Mouse (Mus musculus) left cerebral cortex, postnatal 4 days (tissue): ENCODE measurements around the gene Txn1. TPM values are rescaled to one million over a fixed set of nuclear protein-coding genes. Genes with fewer than 3 reads are reported as not detected.

Experiments
- DNase-seq: peaks from one replicate; pipeline ENCODE4 v3.0.0-alpha.2; 2022
- intact Hi-C: fragments of 180-260 bp; cut with DNase I; formaldehyde crosslinking; loops from one replicate; pipeline ENCODE4 v1.15.1; 2025
- total RNA-seq, 2 experiments: library from RNA; stranded (reverse); gene quantifications; 2 replicates each; pipeline ENCODE4 v1.2.3; 2021

Gene Txn1
- total RNA-seq, 2 experiments from 2014 or later, result 187 to 191 TPM

- intact Hi-C loops, result no loop called here
- no peak for DNase-seq
Observed at GRCm38 (mm10) chr4:57942892-57943291, 13.3 kb downstream of the Txn1 start.

- intact Hi-C loops, result no loop called here
- no peak for DNase-seq
Observed at GRCm38 (mm10) chr4:57940631-57941030, 15.6 kb downstream of the Txn1 start.

GRCm38 (mm10) chr4:57937292-57937691 is 18.9 kb downstream of the Txn1 start:
- intact Hi-C loops, result loop anchor here (10.0 kb wide), 1 partner anchor 138 kb away; no protein-coding TSS in a partner anchor
- no peak for DNase-seq

GRCm38 (mm10) chr4:57934181-57934580 is 22.0 kb downstream of the Txn1 start:
- intact Hi-C loops, result loop anchor here (10.0 kb wide), 1 partner anchor 141 kb away; no protein-coding TSS in a partner anchor
- no peak for DNase-seq

GRCm38 (mm10) chr4:57930559-57931170 is 25.5 kb downstream of the Txn1 start:
- DNase-seq, result no peak
- intact Hi-C loops, result loop anchor here (10.0 kb wide), 1 partner anchor 144 kb away; no protein-coding TSS in a partner anchor

GRCm38 (mm10) chr4:57927464-57928205 is 28.6 kb downstream of the Txn1 start:
- intact Hi-C loops, result no loop called here
- DNase-seq, result no peak

- intact Hi-C loops, result no loop called here
- peak; percentile 27 for DNase-seq
Observed at GRCm38 (mm10) chr4:57924556-57925071, 31.6 kb downstream of the Txn1 start.

- intact Hi-C loops, result no loop called here
- peak; percentile 11 for DNase-seq
Observed at GRCm38 (mm10) chr4:57922171-57922570, 34.0 kb downstream of the Txn1 start.

- intact Hi-C loops, result no loop called here
- DNase-seq, result no peak
Observed at GRCm38 (mm10) chr4:57920522-57920921, 35.7 kb downstream of the Txn1 start.

GRCm38 (mm10) chr4:57919494-57920423 is 36.5 kb downstream of the Txn1 start:
- DNase-seq, result no peak
- intact Hi-C loops, result no loop called here

GRCm38 (mm10) chr4:57916711-57917110 is 39.5 kb downstream of the Txn1 start:
- no peak for DNase-seq
- intact Hi-C loops, result no loop called here

- peak; percentile 44 for DNase-seq
- intact Hi-C loops, result no loop called here
Observed at GRCm38 (mm10) chr4:57916201-57916661, 40.0 kb downstream of the Txn1 start, which contains the start of gene D630039A03Rik. D630039A03Rik (minus strand) TSS chr4:57916297.

GRCm38 (mm10) chr4:57915216-57915965 is 40.8 kb downstream of the Txn1 start:
- intact Hi-C loops, result no loop called here
- peak; percentile 74 for DNase-seq

GRCm38 (mm10) chr4:57914193-57915190 is 41.7 kb downstream of the Txn1 start:
- DNase-seq, result peak; percentile 50
- intact Hi-C loops, result no loop called here

GRCm38 (mm10) chr4:57913021-57913420 is 43.2 kb downstream of the Txn1 start:
- intact Hi-C loops, result no loop called here

GRCm38 (mm10) chr4:57908860-57909259 is 47.4 kb downstream of the Txn1 start:
- intact Hi-C loops, result loop anchor here (10.0 kb wide), 2 partner anchors 234 to 336 kb away; no protein-coding TSS in a partner anchor
- DNase-seq, result no peak

More at GRCm38 (mm10) chr4:57913021-57913420, 43.2 kb downstream of the Txn1 start:
- no peak for DNase-seq

- intact Hi-C loops, result loop anchor here (10.0 kb wide), 2 partner anchors 232 to 338 kb away; no protein-coding TSS in a partner anchor
- no peak for DNase-seq
Observed at GRCm38 (mm10) chr4:57906708-57907107, 49.5 kb downstream of the Txn1 start.

- no peak for DNase-seq
- intact Hi-C loops, result loop anchor here (5.0 to 10.0 kb wide), 3 partner anchors 173 to 340 kb away; no protein-coding TSS in a partner anchor
Observed at GRCm38 (mm10) chr4:57904638-57905037, 51.6 kb downstream of the Txn1 start.
